Mouse (Mus musculus) olfactory bulb, adult 2 months (tissue): Measurements from ENCODE around the gene Klhl12.

Experiments
- CTCF ChIP-seq: fragments of 200-500 bp; IDR thresholded peaks from 2 replicates; pipeline ENCODE4 v1.5.1; 2012; ENCODE audit warnings: low read depth, mild to moderate bottlenecking, low read length, moderate library complexity; ENCODE audit not compliant: insufficient read depth
- POLR2A ChIP-seq: fragments of 200-500 bp; IDR thresholded peaks from 2 replicates; pipeline ENCODE4 v1.6.1; 2012; ENCODE audit warnings: mild to moderate bottlenecking, low read depth, low read length, moderate library complexity; ENCODE audit not compliant: insufficient read depth

DNA sequence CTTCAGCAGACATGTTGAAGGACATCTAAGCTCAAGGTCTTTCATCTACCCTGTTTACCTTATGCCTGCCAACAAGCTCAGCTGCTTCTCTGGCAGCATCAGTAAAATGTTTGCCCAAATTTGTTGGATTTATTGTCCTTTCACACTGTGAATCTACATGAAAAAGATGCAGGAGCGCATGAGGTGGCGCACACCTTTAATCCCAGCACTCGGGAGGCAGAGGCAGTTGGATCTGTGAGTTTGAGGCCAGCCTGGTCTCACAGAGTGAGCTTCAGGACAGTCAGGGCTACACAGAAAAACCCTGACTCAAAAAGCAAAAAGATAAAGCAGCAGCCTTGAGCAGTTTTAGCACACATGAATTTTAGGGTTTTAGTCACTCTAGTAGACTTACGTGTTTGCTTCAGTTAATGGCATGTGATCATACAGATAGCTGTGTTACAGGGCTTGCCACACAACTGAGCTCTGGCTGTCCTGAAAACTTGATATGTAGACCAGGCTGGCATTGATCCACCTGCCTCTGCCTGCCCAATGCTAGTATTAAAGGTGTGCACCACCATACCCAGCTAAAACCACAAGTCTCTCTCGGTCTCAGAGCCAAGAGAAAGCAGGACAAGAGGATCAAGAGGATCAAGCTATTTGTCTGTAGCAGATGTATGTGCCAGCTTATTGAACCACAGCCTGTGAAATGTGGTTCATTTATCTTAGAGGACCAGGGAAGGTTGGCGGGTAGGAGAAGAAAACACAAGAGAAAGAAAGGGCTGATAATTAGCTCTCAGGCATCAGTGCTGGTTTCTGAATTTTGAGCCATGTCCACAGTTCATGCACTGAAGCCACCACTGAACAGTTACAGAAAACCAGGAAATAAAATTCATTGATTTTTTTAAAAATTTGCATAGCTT lies 35.8 kb downstream of the Klhl12 start:
- TF ChIP-seq POLR2A, result no peak
- TF ChIP-seq CTCF, result no peak
